Mouse (Mus musculus): Measurements from ENCODE around the gene Ttc39a. TPM values are rescaled to one million over a fixed set of nuclear protein-coding genes. Genes with fewer than 3 reads are reported as not detected.
A peak's percentile ranks its signal among the peaks of the same experiment; 100 is the strongest.
"Not testable (repeated sequence)": the region's sequence is repeated elsewhere in the genome, so short reads cannot be mapped to it uniquely, and the experiment has no call there.

The Ttc39a gene
- not detected in 2 replicates for polyA plus RNA-seq (2012; ENCODE audit: insufficient read depth, insufficient read length, missing spikeins)

- H3K27ac ChIP-seq (replicated peaks; ENCODE audit: low read depth, low read length), result no peak within 1 kb of the TSS
- H3K4me3 ChIP-seq (ENCODE audit: insufficient read depth, low read depth, low read length), result peak within 1 kb of the TSS; percentile 61
- peaks cover 4% of the 10 kb centered on the region for H3K4me1 ChIP-seq (ENCODE audit: control insufficient read depth, insufficient read depth, insufficient read length, low read length)
Observed at GRCm38 (mm10) chr4:109406486-109407175, at the start of gene Ttc39a. Gene Ttc39a (plus strand): TSS chr4:109406623.

GRCm38 (mm10) chr4:109378107-109378506 is 28.3 kb upstream of the Ttc39a start:
- H3K4me3 ChIP-seq (ENCODE audit: insufficient read depth, low read depth, low read length), result no peak overlapping the region
- H3K27ac ChIP-seq (replicated peaks; ENCODE audit: low read depth, low read length), result no peak overlapping the region
- no peaks in the 10 kb centered on the region for H3K4me1 ChIP-seq (ENCODE audit: control insufficient read depth, insufficient read depth, insufficient read length, low read length)

DNA sequence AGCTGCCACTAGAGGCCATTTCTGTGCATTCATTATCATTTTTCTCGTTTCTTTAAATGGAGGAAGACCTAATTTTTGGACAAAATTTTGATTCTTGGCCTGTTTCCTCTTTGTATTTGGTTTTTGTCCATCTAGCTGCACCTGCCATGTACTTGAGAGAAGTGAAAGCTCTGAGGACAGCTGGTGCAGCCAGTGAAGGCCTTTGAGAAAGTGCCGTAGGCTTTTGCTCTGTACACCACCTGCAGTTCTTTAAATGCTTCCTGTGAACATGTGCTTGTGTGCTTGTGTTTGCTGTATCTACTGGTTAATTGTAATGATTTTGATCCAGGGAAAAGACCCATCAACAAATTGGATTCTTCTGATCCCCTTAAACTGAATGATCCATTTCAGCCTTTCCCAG is 24.0 kb upstream of the Ttc39a start:
- H3K27ac ChIP-seq (replicated peaks; ENCODE audit: low read depth, low read length), result no peak overlapping the region
- H3K4me1 ChIP-seq (ENCODE audit: control insufficient read depth, insufficient read depth, insufficient read length, low read length), result no peaks in the 10 kb centered on the region
- no peak overlapping the region for H3K4me3 ChIP-seq (ENCODE audit: insufficient read depth, low read depth, low read length)

DNA sequence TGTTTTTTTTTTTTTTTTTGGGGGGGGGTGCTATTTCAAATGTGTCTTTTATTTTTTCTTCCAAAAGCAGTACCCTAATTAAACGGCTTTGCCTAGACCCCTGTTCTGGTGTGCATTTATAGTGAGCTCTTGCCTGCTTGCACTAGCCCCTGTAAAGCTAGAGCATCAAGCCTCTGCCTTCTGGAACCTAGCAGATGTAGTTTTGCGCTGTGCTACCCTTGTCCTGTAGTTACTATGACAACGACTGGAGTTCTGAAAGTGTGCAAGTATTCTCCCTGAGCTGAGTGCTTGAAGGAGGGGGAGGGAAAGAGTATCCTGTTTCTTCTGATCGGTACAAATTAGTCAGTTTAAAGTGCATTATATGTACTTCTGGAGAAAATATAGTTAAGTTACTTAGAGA is 20.8 kb upstream of the Ttc39a start:
- Histone ChIP-seq H3K4me1 (ENCODE audit: control insufficient read depth, insufficient read depth, insufficient read length, low read length) (no peaks in the 10 kb centered on the region), H3K27ac (replicated peaks; ENCODE audit: low read depth, low read length) (no peak overlapping the region), H3K4me3 (ENCODE audit: insufficient read depth, low read depth, low read length) (no peak overlapping the region)

GRCm38 (mm10) chr4:109393229-109393779 is 13.1 kb upstream of the Ttc39a start:
- Histone ChIP-seq H3K4me3 (ENCODE audit: insufficient read depth, low read depth, low read length) (no peak overlapping the region), H3K4me1 (ENCODE audit: control insufficient read depth, insufficient read depth, insufficient read length, low read length) (no peaks in the 10 kb centered on the region; the same call in 1 of the 2 replicates), H3K27ac (replicated peaks; ENCODE audit: low read depth, low read length) (no peak overlapping the region)

GRCm38 (mm10) chr4:109393902-109394301 is 12.5 kb upstream of the Ttc39a start:
- Histone ChIP-seq H3K4me1 (ENCODE audit: control insufficient read depth, insufficient read depth, insufficient read length, low read length) (no peaks in the 10 kb centered on the region; the same call in 1 of the 2 replicates), H3K27ac (replicated peaks; ENCODE audit: low read depth, low read length) (no peak overlapping the region), H3K4me3 (ENCODE audit: insufficient read depth, low read depth, low read length) (no peak overlapping the region)

- no peak overlapping the region for H3K27ac ChIP-seq (replicated peaks; ENCODE audit: low read depth, low read length)
- no peak overlapping the region for H3K4me3 ChIP-seq (ENCODE audit: insufficient read depth, low read depth, low read length)
- H3K4me1 ChIP-seq (ENCODE audit: control insufficient read depth, insufficient read depth, insufficient read length, low read length), result no peaks in the 10 kb centered on the region; the same call in 1 of the 2 replicates
Observed at GRCm38 (mm10) chr4:109394314-109395074, 11.9 kb upstream of the Ttc39a start.

- Histone ChIP-seq H3K4me3 (ENCODE audit: insufficient read depth, low read depth, low read length) (no peak overlapping the region), H3K27ac (replicated peaks; ENCODE audit: low read depth, low read length) (no peak overlapping the region), H3K4me1 (ENCODE audit: control insufficient read depth, insufficient read depth, insufficient read length, low read length) (no peaks in the 10 kb centered on the region)
Observed at GRCm38 (mm10) chr4:109400366-109400980, 6.0 kb upstream of the Ttc39a start.

- Histone ChIP-seq H3K27ac (replicated peaks; ENCODE audit: low read depth, low read length) (no peak overlapping the region), H3K4me3 (ENCODE audit: insufficient read depth, low read depth, low read length) (no peak overlapping the region), H3K4me1 (ENCODE audit: control insufficient read depth, insufficient read depth, insufficient read length, low read length) (peaks cover under 1% of the 10 kb centered on the region)
Observed at GRCm38 (mm10) chr4:109401176-109401689, 5.2 kb upstream of the Ttc39a start.

GRCm38 (mm10) chr4:109404908-109405307 is 1.5 kb upstream of the Ttc39a start:
- not testable (repeated sequence) for H3K4me1 ChIP-seq (ENCODE audit: control insufficient read depth, insufficient read depth, insufficient read length, low read length); H3K4me3 ChIP-seq (ENCODE audit: insufficient read depth, low read depth, low read length); H3K27ac ChIP-seq (replicated peaks; ENCODE audit: low read depth, low read length)

DNA sequence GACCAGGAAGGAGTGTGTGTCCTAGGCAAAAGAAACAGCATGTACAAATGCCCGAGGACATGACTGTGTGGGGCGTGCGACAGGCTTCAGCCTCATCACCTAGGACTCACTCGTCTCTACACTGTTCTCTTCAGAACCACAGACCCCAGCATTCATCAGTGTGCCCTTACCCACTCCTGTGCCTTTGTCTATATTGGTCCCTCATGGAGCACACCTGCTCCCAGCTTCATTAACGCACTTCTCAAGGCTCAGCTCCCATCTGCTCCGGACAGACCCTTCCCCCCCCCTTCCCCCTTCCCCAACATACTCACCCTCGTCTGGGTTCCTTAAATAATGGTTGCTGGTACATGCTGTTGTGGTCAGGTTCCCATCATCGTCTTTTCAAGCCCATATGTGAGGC is 1.0 kb upstream of the Ttc39a start:
- H3K4me1 ChIP-seq (ENCODE audit: control insufficient read depth, insufficient read depth, insufficient read length, low read length), result peaks cover 4% of the 10 kb centered on the region
- no peak overlapping the region for H3K4me3 ChIP-seq (ENCODE audit: insufficient read depth, low read depth, low read length)
- H3K27ac ChIP-seq (replicated peaks; ENCODE audit: low read depth, low read length), result no peak overlapping the region

DNA sequence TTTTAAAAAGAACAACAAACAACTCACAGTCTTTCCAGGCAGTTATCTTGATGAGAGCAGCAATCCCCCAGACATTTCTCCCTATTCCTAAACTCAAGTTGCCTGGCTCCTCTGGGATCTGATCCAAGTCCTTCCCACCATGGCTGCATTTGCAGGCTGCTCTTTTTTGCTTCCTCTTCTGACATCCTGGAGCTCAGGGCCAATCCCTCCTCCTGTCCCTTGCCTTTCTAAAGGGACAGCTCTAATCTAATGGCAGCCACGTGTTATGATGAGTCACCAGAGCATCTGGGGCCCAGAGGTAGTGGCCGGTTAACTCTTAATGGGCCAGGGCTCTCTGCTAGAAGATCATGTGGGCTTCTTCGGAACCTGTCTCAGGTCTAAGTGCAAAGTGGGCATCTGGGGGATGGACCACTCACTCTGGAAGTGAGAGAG is 353 bp upstream of the Ttc39a start:
- no peak overlapping the region for H3K27ac ChIP-seq (replicated peaks; ENCODE audit: low read depth, low read length)
- peaks cover 4% of the 10 kb centered on the region for H3K4me1 ChIP-seq (ENCODE audit: control insufficient read depth, insufficient read depth, insufficient read length, low read length)
- peak overlapping the region; percentile 61 for H3K4me3 ChIP-seq (ENCODE audit: insufficient read depth, low read depth, low read length)

GRCm38 (mm10) chr4:109407176-109407520 is 725 bp downstream of the Ttc39a start:
- H3K4me1 ChIP-seq (ENCODE audit: control insufficient read depth, insufficient read depth, insufficient read length, low read length), result peaks cover 4% of the 10 kb centered on the region
- no peak overlapping the region for H3K27ac ChIP-seq (replicated peaks; ENCODE audit: low read depth, low read length)
- peak overlapping the region; percentile 61 for H3K4me3 ChIP-seq (ENCODE audit: insufficient read depth, low read depth, low read length)

DNA sequence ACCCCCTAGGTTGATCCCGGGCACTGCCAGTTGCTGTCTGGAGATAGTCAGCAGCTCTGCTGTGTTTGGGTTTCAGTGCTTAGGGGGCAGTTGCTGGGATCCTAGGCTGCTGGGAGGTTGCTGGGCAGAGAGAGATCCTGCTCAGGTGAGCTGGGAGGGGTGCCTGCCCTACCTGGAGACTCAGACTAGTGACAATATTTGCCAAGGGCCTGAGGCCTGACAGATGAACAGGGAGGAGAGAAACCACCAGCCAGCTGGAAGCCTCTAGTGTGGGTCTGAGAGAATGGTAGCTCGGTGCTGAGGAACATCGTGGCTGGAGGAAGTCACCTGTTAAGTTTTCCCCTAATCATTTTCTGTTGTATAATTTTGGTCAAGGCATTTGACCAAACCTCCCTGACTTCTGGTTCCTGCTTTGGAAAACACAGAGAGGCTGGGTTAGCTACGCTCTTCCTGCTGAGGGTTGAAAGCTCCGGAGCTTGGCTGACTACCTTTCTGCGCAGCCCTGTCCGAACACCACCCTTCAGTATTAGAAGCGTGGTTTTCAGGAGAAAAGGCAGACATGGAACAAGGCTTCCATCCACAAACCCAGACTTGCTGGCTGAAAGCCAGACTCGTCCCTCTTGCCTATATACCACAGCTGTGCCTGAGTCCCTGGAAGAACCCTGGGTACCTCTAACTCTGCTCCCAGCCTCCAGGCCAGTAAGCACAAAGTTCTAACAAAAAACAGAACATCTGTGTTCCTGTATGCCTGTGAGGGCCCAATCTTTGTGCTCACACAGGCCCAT is 1.5 kb downstream of the Ttc39a start:
- peaks cover 4% of the 10 kb centered on the region for H3K4me1 ChIP-seq (ENCODE audit: control insufficient read depth, insufficient read depth, insufficient read length, low read length)
- no peak overlapping the region for H3K4me3 ChIP-seq (ENCODE audit: insufficient read depth, low read depth, low read length)
- H3K27ac ChIP-seq (replicated peaks; ENCODE audit: low read depth, low read length), result no peak overlapping the region

Measured in brown adipose tissue, adult 24 weeks (tissue).